Mouse (Mus musculus) thymus, adult 2 months (tissue): ENCODE measurements around the gene Olfr643.

Experiments
- CTCF ChIP-seq: fragments of 200-500 bp; IDR thresholded peaks from 2 replicates; pipeline ENCODE4 v1.5.1; 2012; ENCODE audit warnings: mild to moderate bottlenecking, control low read depth, low read length, moderate library complexity, borderline replicate concordance; ENCODE audit not compliant: control insufficient read depth, poor library complexity, insufficient read depth; ENCODE audit errors: extremely low read depth
- POLR2A ChIP-seq: fragments of 200-500 bp; IDR thresholded peaks from 2 replicates; pipeline ENCODE4 v1.6.1; 2012; ENCODE audit warnings: mild to moderate bottlenecking, low read length, control low read depth, moderate library complexity; ENCODE audit not compliant: control insufficient read depth, poor library complexity, insufficient read depth; ENCODE audit errors: extremely low read depth

GRCm38 (mm10) chr7:104175085-104175484 lies 37.9 kb upstream of the Olfr643 start:
- TF ChIP-seq POLR2A (no peak), CTCF (no peak)
